Mouse (Mus musculus): ENCODE data around the gene Nr1h3.

DNA sequence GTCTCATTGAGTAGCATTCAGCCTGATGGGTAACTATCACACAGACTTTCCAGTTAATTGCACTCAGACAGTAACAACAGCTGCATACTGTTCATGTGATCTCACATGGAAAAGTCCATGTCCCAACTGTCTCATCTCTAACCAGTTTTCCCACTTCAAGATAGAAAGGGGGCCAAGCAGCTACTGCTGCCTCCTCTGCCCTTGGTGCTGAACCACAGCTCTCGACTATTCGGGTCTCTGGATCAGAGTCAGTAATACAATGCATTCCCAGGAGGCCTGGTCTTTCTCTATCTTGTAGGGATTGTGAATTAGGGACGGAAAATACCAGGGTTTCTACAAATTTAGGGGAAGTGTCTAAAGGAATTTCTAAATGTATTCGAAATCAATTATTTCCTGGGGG, 22.8 kb downstream of the Nr1h3 start:
- TF ChIP-seq CTCF (IDR thresholded peaks at IDR 0.05; ENCODE audit: insufficient read depth, low read length) (no peak), POLR2A (IDR thresholded peaks at IDR 0.05; ENCODE audit: borderline replicate concordance, extremely low read depth, low read depth, low read length) (no peak)

All from lung, adult 2 months (tissue).